Mouse (Mus musculus) ovary, adult 10 weeks (tissue): Measurements from ENCODE around the gene Nxpe2. TPM values are rescaled to one million over a fixed set of nuclear protein-coding genes. Genes with fewer than 3 reads are reported as not detected.

Experiments used
- polyA plus RNA-seq: library from polyadenylated mRNA; stranded (reverse); fragments of 350-450 nt; fragmentation: Illumina TruSeq; extraction: RNeasy Lipid Tissue Mini Kit (QIAGEN cat#74804); gene quantifications from one replicate; pipeline ENCODE4 v1.2.3, GENCODE M21; 2014

Nxpe2 gene
- polyA plus RNA-seq = 11.5 TPM

GRCm38 (mm10) chr9:48353148-48353698, at the start of gene Nxpe2:
TSS of gene Nxpe2 (minus strand) at chr9:48353454.

Other genes with a start within 250 kb of the Nxpe2 start
- 5.9 TPM for gene Nxpe4, start 191.4 kb downstream of the Nxpe2 start, polyA plus RNA-seq
- gene Rexo2, start 127.2 kb upstream of the Nxpe2 start, polyA plus RNA-seq = 132 TPM
- gene Rbm7, start 141.8 kb upstream of the Nxpe2 start, polyA plus RNA-seq = 167 TPM
- not detected for gene Gm5617, start 142.0 kb upstream of the Nxpe2 start, polyA plus RNA-seq